Mouse (Mus musculus) frontal cortex, adult 2 months (tissue): ENCODE measurements at regions not wholly inside any gene's neighbourhood (a gene's known extent, or its start where the extent isn't known, plus 50 kb on each side); places are given as distances from the start of the nearest gene placed in this dataset.
A peak's percentile ranks its signal among the peaks of the same experiment; 100 is the strongest.
"Not testable (repeated sequence)": the region's sequence is repeated elsewhere in the genome, so short reads cannot be mapped to it uniquely, and the experiment has no call there.

Experiments used
- DNase-seq, 2 experiments: peaks; one replicate each; pipeline ENCODE4 v3.0.0; 2022; ENCODE audit warnings: low spot score in 1 of 2; ENCODE audit errors: extremely low spot score in 1 of 2

- peak in 1 of 2 experiments; percentile 71 for DNase-seq
These were observed 153.8 kb downstream of the Cd109 start for GRCm38 (mm10) chr9:78769168-78769567.

- DNase-seq, result no peak
These were observed 158.6 kb downstream of the Cd109 start for GRCm38 (mm10) chr9:78773936-78774335.

DNA sequence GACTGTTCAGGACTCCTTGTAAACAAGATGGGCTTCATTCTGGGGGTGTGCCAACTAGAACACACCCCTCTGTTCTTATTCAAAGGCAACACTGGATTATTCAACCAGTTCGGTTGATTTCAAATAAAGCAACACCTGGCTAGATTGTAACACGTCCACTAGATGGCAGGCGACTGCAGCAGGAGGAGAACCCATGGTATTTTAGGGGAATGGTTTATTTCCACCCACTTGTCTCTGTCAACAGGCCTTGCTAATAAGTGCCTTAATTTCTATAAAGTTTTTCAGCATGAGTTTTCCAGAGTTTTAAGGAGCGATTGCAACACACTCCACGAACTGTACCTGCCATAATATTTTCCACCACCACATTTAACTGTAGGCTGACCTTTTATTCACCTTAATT, 160.1 kb downstream of the Cd109 start:
- DNase-seq, result peak in 1 of 2 experiments; percentile 69

GRCm38 (mm10) chr9:78780595-78780994, 165.2 kb downstream of the Cd109 start:
- no peak for DNase-seq

DNA sequence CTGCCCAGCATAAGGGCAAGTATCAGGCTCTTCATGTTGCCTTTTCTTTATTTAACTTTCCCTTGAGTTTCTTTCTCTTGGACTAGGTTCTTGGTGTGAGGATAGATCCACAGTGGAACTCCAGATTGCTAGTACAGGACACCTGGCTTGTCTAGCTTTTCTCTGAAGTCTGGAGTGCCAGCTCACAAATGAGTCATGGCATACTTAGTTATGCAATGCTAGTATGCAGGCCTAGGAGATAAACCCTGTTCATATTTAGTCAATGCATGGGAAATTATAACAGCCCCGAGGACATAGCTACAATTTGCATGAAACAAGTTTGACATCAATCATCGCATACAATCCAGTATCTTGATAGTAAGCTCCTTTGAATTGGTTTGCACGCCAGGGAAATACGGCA, 167.0 kb downstream of the Cd109 start:
- peak; percentile 5 to 35 for DNase-seq

- no peak for DNase-seq
These were observed 167.5 kb downstream of the Cd109 start for GRCm38 (mm10) chr9:78782860-78783259.

- peak; percentile 62 to 86 for DNase-seq
These were observed 172.5 kb downstream of the Cd109 start for GRCm38 (mm10) chr9:78787866-78788265.

GRCm38 (mm10) chr9:78789703-78790102, 174.4 kb downstream of the Cd109 start:
- no peak for DNase-seq

GRCm38 (mm10) chr9:78790155-78790554, 174.8 kb downstream of the Cd109 start:
- DNase-seq, result no peak

GRCm38 (mm10) chr9:78795801-78796200, 180.5 kb downstream of the Cd109 start:
- no peak for DNase-seq

DNA sequence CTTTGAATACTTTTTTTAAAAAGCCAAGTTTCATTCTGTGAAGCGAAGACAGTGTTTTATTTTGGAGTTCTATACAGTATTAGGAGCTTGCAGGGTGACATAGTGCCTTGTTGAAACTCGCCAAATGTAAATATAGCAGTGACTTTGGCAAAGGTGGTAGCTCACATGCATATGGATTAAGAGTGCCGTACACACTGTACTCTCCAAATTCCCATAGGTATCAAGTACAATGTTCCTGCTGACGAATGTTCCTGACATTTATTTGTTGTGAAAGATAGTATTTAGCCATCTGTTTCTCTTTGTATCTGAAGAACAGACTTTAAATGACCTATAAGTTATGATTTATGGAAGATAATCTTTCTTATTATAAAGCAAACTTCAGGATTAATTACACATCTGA, 201.9 kb downstream of the Cd109 start:
- DNase-seq, result no peak

DNA sequence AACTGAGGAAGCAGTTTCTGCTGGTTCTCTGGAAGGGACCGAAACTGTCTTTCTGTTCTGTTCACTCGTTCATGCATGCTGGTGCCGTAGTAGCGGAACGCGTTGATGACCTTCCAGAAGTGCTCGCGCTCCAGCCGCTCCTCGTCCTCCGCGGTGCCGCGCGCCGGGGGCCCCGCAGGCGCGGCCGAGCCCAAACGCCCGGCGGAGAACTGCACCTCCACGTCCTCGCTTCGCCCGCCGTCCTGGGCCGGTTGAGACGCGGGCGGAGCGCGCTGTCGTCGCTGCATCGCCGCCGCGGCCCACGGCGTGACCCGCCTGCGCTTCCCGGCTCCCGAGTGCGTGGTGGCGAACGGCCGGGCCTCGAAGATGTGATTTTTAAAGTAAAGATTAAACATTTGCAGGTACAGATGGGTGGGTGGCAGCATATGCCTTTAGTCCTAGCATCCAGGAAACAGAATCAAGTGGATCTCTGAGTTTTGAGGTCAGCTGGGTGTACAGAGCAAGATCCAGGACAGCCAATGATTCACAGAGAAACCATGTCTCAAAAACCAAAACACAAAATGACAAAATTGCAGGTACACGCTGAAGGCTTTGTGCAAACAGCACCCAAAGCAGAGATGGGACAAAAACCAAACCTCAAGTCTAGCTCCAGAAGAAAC, 206.3 kb downstream of the Cd109 start:
- DNase-seq, result not testable (repeated sequence)

DNA sequence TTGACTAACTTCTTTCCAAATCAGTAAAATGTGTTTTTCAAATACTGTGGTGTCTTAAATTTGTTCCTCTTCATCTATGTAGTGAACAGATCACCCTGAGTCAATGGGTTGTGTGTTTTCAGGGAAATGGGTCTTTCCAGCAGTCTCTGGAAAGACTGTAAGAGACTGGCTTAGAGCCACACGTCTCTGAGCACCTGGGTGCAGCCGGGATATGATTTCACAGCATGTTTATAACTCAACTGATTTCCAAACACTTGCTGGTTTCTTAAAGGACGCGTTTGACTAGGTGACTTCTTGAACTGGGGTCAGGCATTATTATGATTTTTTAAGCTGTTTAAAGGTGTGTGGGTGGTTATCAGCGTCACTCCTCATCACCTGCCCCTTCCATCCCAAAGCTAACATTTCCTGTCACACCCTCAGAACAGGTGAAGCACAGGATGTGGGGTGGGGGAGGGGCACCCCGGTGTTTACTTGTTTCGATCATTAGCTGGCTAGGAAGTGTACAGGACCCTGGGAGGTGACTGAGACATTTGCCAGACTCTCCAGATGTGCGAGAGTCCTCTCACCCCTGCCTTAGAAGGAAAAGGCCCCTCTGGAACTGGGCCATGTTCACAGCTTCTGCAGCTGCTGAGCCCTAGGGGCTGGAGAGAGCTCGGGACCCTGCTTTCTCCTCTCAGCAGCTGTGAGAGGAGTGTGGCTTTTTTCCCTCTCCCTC, 229.8 kb downstream of the Cd109 start:
- no peak for DNase-seq

DNA sequence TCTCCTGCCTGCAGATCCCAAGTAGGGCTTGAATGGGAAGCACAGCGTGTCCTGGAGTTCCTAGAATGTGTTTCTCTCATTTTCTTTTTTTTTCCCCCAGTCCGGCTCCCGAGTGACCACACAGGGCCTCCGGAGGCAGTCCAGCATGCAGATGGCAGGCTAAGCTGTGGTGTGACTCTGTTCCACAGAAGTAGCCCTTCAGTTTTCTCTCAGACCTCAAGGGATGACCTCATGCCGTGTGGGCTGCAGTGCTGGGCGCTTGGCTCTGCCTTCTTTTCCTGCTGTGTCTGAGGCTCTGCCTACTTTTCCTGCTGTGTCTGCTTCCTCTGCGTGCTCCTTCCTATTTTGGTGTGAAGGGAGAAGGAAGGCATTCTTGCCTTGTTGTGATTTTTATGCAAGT, 230.8 kb downstream of the Cd109 start:
- DNase-seq, result no peak

DNA sequence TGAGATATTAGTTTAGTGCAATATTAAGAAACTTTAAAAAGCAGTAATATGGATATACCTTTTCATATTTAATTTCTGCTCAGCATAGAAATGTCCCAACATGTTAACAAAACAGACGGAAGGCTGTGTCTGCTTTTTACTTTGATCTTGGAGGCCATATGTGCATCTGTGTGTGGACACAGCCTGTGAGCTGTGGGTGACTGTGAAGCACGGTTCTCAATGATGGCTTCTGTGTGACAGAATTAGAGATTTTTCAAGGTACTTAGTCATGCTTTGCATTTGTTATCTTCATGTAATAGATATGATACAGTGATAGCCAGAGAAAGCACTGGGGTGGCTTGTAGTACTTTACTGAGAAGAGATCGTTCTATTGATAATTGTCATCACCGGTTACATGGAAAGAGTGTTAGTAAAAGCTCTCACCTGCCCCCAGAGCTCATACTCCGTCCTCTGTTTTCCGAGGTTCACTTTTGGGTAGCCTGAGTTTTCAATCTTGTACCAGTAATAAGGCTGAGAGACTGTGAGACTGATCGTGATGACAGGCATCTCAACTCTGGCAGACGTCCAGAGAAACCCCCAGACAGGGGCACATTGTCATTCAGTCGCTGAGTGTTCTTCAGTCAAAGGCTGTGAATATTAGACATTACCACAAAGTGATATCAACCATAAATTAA, 232.7 kb downstream of the Cd109 start:
- no peak for DNase-seq

DNA sequence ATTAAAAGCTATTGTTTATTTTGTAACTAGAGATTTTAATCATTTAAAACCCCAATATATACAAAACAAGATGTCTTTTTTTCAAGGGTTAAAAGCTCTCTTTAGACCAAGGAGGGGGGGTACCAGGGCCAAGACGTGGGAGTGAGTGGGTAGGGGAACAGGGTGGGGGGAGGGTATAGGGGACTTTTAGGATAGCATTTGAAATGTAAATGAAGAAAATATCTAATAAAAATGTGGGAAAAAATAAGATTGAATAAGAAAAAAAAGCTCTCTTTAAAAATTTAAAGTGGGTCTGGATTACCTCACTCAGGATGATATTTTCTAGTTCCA, 233.2 kb downstream of the Cd109 start:
- not testable (repeated sequence) for DNase-seq

- DNase-seq, result no peak
These were observed 241.6 kb downstream of the Cd109 start for GRCm38 (mm10) chr9:78856981-78857380.

GRCm38 (mm10) chr9:78859956-78860355, 244.6 kb downstream of the Cd109 start:
- DNase-seq, result no peak

DNA sequence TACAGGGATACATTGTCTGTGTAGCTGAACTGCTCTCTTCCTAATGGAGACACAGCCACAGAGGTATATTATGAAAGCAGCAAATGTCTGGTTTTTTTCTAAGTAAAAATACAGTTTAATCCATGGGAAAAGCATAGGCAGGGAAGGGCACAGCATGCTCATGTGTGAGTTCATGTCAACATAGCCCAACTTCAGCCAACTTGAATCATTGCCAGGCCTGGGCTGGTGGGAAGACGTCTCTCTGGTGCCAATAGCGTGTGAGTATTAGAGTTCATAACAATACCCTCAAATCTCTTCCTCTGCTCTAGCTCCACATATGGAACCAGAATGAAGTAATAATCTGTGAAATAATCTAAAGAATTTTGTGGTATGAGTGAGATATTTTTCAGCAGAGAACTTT, 257.2 kb downstream of the Cd109 start:
- no peak for DNase-seq

DNA sequence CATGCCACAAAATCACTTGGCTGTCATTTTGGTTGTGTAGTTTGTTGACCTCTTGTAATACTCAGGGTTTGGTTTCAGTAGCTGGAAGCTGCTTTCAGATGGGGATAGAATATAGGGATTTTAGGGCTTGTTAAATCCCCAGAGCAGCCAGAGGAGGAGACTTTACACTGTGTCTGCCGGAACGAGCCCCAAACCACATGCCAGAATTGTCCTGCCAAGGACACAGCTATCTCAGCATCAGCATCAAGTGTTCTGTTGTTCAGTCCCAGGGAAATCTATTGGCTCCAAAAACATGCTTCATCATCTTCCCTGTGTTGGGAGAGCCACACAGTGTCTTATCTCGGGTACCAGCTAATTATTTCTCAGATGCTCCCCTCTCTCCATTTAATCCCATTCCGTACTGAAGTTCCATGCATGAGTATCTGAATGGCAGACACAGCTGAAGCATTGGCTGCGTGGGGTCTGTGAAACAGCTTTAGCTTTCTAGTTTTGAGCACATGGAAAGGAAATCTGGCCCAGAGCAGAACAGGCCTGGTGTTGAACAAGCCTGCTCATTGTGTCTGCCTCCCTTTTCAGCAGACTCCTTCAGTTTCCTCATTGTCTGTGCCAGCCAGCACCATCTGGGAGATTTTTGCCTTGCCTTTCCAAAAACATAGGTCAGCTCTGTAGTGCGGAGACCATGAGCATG, 264.8 kb downstream of the Cd109 start:
- peak; percentile 28 to 61 for DNase-seq

GRCm38 (mm10) chr9:78880643-78881306, 265.4 kb downstream of the Cd109 start:
- DNase-seq, result no peak
